Mouse (Mus musculus) left cerebral cortex, adult 2 months (tissue): ENCODE measurements at regions not wholly inside any gene's neighbourhood (a gene's known extent, or its start where the extent isn't known, plus 50 kb on each side); places are given as distances from the start of the nearest gene placed in this dataset.
"Not testable (repeated sequence)": the region's sequence is repeated elsewhere in the genome, so short reads cannot be mapped to it uniquely, and the experiment has no call there.

Source experiments
- DNase-seq, 2 experiments: peaks; one replicate each; pipeline ENCODE4 v3.0.0; 2021 to 2022; ENCODE audit warnings: low spot score in 2 of 2, mixed read lengths in 1 of 2; ENCODE audit errors: extremely low spot score in 1 of 2
- H3K27ac ChIP-seq: fragments of 200-600 bp; 2 replicates; pipeline ENCODE4 v1.8.1; 2022
- H3K4me3 ChIP-seq: fragments of 200-600 bp; 2 replicates; pipeline ENCODE4 v1.8.1; 2022
- CTCF ChIP-seq: fragments of 200-600 bp; IDR thresholded peaks from 2 replicates; pipeline ENCODE4 v1.8.1; 2022; ENCODE audit warnings: antibody characterized with exemption, mild to moderate bottlenecking, moderate library complexity
- intact Hi-C: fragments of 180-260 bp; cut with DNase I; formaldehyde crosslinking; loops from one replicate; pipeline ENCODE4 v1.15.1; 2025

DNA sequence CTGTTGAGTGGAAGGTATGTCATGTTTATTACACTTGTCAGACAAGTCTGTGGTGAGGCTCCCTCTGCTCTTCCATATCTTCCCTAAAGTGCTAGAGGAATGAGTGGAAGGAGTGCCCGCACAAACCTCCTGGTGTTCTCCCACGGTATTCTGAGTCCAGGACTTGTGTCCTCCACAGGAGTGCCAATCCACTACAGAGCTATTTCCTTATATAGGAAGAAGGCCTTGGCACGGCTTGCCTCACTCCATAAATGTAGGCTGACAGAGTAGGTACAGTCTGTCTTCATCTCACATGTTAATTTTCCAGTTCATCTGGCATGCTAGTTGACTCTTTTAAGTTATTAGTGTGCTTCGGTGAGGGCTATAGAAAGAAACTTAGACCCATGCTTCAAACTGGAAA, 123.4 kb upstream of the Arhgap20 start:
- H3K27ac ChIP-seq: no peak overlapping the region
- TF ChIP-seq CTCF: no peak
- DNase-seq: peak in 1 of 2 experiments; percentile 12
- intact Hi-C loops: no loop called here
- no peak overlapping the region for H3K4me3 ChIP-seq

DNA sequence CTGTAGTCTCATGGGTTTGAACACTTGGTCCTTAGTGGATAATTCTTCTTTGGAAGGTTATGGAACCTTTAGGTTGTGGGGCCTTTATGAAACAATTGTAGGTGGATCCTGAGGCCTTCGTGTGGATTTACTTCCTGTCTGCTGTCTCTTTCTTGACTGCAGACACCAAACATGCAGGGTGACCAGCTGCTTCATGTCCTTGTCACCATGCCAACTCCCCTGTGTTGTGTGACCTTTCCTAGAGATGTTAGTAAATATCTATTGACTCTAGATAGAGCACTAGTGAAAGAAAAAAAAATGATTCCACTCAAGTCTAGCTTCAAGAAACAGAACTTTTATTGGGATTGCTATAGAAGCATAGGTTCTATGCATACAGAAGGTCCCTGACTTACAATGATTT, 119.7 kb upstream of the Arhgap20 start:
- Histone ChIP-seq H3K4me3 (no peak overlapping the region), H3K27ac (no peak overlapping the region)
- intact Hi-C loops: no loop called here
- DNase-seq: no peak
- no peak for TF ChIP-seq CTCF

GRCm38 (mm10) chr9:51653376-51654292, 111.5 kb upstream of the Arhgap20 start:
- Histone ChIP-seq H3K4me3 (no peak overlapping the region), H3K27ac (no peak overlapping the region)
- DNase-seq: no peak
- no peak for TF ChIP-seq CTCF
- intact Hi-C loops: no loop called here

DNA sequence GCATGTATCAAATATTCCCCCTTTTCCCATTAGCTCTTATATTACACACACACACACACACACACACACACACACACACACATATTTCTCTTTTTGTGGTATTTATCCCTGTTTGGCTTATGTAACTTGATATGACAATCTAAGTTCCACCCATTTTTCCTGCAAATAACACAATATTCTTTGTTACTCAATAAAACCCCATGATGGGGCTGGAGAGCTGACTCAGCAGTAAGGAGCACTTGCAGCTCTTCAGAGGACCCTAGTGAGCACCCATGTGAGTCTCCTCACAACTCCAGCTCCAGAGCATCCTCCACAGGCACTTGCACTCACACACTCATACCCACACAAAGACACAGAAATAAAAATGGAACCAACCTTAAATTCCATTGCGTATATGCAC, 110.5 kb upstream of the Arhgap20 start:
- no peak for DNase-seq
- TF ChIP-seq CTCF: no peak
- intact Hi-C loops: no loop called here

DNA sequence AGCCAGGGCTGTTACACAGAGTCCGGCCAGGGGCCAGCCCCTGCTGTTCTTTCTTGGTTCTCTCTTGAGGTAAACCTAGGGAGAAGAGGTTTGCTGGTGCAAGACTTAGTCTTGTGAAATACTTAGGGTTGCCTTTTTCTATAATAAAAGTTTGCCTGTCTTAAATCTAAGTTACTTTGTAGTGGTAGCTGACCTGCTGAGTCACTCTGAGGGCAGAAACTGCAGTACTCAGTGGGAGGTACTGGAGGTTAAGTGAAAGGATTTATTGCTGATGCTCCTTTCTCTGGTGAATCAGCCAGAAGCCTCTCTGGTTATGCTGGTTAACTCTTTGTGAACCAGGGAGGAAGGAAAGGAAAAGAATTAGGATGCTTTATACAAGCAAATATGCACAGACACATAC, 107.3 kb upstream of the Arhgap20 start:
- no peak overlapping the region for H3K27ac ChIP-seq
- no peak for TF ChIP-seq CTCF
- DNase-seq: no peak
- intact Hi-C loops: no loop called here
- no peak overlapping the region for H3K4me3 ChIP-seq

More for the DNA sequence above, 110.5 kb upstream of the Arhgap20 start:
- Histone ChIP-seq H3K4me3 (no peak overlapping the region), H3K27ac (no peak overlapping the region)

GRCm38 (mm10) chr9:51660908-51661874, 103.9 kb upstream of the Arhgap20 start:
- Histone ChIP-seq H3K27ac (peak overlapping the region; percentile 54; the same call in 1 of the 2 replicates), H3K4me3 (no peak overlapping the region)
- TF ChIP-seq CTCF: no peak
- peak; percentile 10 to 19 for DNase-seq
- intact Hi-C loops: loop anchor here (5.0 kb wide), 1 partner anchor 101 kb away; no protein-coding TSS in a partner anchor

DNA sequence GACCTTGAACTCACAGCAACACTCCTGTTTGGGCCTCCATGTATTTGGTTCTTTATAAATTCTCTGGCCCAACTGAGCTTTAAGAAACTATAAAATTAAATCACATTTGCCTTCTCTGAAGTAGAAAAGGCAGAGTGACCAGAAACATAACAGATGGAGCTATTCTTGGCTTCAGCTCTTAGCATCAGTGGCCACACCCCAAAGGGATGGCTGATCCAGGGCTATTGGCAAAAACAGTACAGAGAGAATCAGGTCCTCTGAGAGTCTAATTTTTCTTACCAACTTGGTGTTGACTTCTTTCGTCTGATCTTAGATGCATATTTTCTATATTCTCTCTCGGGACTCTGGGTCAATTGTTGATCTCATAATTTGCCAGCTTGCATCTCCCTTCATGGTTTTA, 103.2 kb upstream of the Arhgap20 start:
- no peak overlapping the region for H3K4me3 ChIP-seq
- no peak for TF ChIP-seq CTCF
- intact Hi-C loops: loop anchor here (5.0 kb wide), 1 partner anchor 100 kb away; no protein-coding TSS in a partner anchor
- no peak overlapping the region for H3K27ac ChIP-seq
- no peak for DNase-seq

- Histone ChIP-seq H3K27ac (no peak overlapping the region), H3K4me3 (no peak overlapping the region)
- intact Hi-C loops: loop anchor here (5.0 kb wide), 1 partner anchor 98 kb away; no protein-coding TSS in a partner anchor
- DNase-seq: no peak
- no peak for TF ChIP-seq CTCF
Measured at GRCm38 (mm10) chr9:51664353-51664752, 100.8 kb upstream of the Arhgap20 start.

DNA sequence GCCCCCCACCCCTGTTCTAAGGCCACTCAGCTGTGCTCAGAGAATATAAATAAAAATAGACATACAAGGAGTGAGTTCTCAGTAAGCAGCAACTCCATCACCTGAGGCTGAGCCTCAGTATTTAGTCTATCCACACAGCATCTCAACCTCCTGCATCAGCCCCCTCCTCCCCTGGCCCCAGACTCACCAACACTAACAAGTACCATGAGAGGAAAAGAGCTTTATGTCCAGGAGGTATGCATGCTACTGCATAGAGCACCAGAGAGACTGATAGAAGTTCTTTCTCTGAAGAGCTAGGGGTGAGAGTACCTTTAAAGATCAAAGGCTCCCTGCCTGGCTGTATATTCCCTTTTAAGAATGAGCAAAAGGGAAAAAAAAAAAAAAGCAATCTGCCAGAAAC, 100.3 kb upstream of the Arhgap20 start:
- DNase-seq: no peak
- no peak for TF ChIP-seq CTCF
- H3K27ac ChIP-seq: no peak overlapping the region
- intact Hi-C loops: loop anchor here (5.0 kb wide), 1 partner anchor 97 kb away; no protein-coding TSS in a partner anchor
- no peak overlapping the region for H3K4me3 ChIP-seq

GRCm38 (mm10) chr9:51668976-51669375, 96.2 kb upstream of the Arhgap20 start:
- H3K4me3 ChIP-seq, intact Hi-C loops, DNase-seq, H3K27ac ChIP-seq: not testable (repeated sequence)

DNA sequence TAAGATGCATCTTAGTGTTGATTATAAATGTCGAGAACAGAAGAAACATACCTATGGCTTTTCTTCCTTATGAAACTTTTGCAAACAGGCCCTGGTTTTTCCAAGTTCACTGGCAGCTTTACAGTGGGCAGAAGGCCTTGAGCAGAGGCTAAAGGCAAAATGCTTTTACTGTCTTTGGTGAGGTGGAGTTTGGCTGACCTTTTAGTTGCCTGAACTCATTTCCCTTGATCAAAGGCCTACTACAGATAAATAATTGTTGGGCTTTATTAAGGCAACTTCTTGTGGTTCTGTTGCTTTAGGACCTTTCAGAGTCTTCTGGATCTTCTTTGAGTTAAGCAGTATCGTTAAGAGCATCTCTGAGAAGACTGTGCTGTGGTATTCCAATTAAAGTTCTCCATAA, 94.6 kb upstream of the Arhgap20 start:
- Histone ChIP-seq H3K4me3 (no peak overlapping the region), H3K27ac (no peak overlapping the region)
- no peak for DNase-seq
- no peak for TF ChIP-seq CTCF
- intact Hi-C loops: no loop called here

- H3K4me3 ChIP-seq: no peak overlapping the region
- H3K27ac ChIP-seq: no peak overlapping the region
- no peak for TF ChIP-seq CTCF
- DNase-seq: no peak
- intact Hi-C loops: no loop called here
Measured at GRCm38 (mm10) chr9:51686536-51686935, 78.6 kb upstream of the Arhgap20 start.
